Mouse (Mus musculus) brain, embryonic 14.5 days (tissue): Measurements from ENCODE around the gene 1700001C19Rik. TPM values are rescaled to one million over a fixed set of nuclear protein-coding genes. Genes with fewer than 3 reads are reported as not detected.
A peak's percentile ranks its signal among the peaks of the same experiment; 100 is the strongest.

Source experiments
- DNase-seq: peaks from one replicate; pipeline ENCODE4 v3.0.0-alpha.2; 2011; ENCODE audit warnings: low read depth
- CTCF ChIP-seq: fragments of 200-500 bp; IDR thresholded peaks from 2 replicates; pipeline ENCODE4 v1.5.1; 2012; ENCODE audit warnings: inconsistent platforms, mild to moderate bottlenecking, moderate library complexity, borderline replicate concordance; ENCODE audit not compliant: insufficient read depth, insufficient read length; ENCODE audit errors: extremely low read depth
- POLR2A ChIP-seq: fragments of 200-500 bp; IDR thresholded peaks from 2 replicates; pipeline ENCODE4 v1.6.1; 2012; ENCODE audit warnings: mild to moderate bottlenecking, inconsistent platforms, borderline replicate concordance; ENCODE audit not compliant: poor library complexity, insufficient read depth, insufficient read length, severe bottlenecking; ENCODE audit errors: extremely low read depth
- polyA plus RNA-seq: library from polyadenylated mRNA; depleted of rRNA; stranded (reverse); fragments of >200 nt; gene quantifications from 2 replicates; pipeline ENCODE4 v1.2.3, GENCODE M21; 2012

1700001C19Rik gene
- polyA plus RNA-seq, 1 experiment, result 0.41 TPM

- DNase-seq, result peak; percentile 78
Measured at GRCm38 (mm10) chr17:47470686-47471085, 33.5 kb upstream of the 1700001C19Rik start.

DNA sequence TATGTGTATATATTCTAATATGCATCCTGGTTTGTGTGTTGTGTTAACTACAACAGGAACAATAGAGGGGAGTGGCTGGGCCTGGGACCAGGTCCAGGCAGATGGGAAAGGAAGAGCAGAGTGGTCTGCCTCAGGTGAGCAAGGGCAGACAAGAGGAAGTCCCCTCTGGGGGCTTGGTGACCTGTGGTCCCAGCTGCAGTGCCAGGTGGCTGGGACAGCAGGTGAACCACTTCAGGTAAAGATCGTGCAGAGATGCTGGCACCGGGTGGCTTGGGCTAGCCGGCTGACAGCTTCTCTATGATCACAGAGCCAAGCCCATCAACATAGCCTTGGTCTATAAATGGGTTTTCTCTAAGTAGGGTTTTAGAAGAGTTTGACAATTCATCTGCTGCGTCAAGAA is 32.9 kb upstream of the 1700001C19Rik start:
- DNase-seq, result no peak
- TF ChIP-seq CTCF, result no peak
- TF ChIP-seq POLR2A, result no peak

More at GRCm38 (mm10) chr17:47470686-47471085, 33.5 kb upstream of the 1700001C19Rik start:
- no peak for TF ChIP-seq POLR2A
- TF ChIP-seq CTCF, result no peak

- TF ChIP-seq POLR2A, result no peak
- no peak for TF ChIP-seq CTCF
- DNase-seq, result no peak
Measured at GRCm38 (mm10) chr17:47469642-47470041, 32.5 kb upstream of the 1700001C19Rik start.

- TF ChIP-seq CTCF, result no peak
- TF ChIP-seq POLR2A, result no peak
- DNase-seq, result no peak
Measured at GRCm38 (mm10) chr17:47468466-47468865, 31.3 kb upstream of the 1700001C19Rik start.

DNA sequence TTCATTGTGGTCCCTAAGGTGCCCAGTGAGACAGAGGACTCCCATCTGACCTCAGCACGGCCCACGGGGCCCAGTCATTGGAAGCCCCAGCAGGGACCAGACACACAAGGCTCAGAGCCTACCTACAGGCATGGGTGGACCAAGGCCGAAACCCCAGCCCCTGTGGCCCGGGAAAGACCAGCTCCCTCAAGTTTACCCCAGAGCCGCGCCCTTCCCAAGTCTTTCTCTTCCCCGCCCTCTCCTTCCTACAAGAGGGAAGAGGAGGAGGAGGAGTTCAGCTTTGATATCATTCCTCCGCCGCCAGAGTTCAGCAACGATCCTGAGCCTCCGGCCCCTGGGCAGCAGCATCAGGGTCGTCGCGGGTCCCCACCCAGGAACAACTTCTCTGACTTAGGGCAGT is 30.9 kb upstream of the 1700001C19Rik start:
- TF ChIP-seq CTCF (no peak), POLR2A (no peak)

GRCm38 (mm10) chr17:47467659-47468058 is 30.5 kb upstream of the 1700001C19Rik start:
- no peak for DNase-seq
- TF ChIP-seq POLR2A, result no peak
- no peak for TF ChIP-seq CTCF

More for the DNA sequence above, 30.9 kb upstream of the 1700001C19Rik start:
- DNase-seq, result no peak

DNA sequence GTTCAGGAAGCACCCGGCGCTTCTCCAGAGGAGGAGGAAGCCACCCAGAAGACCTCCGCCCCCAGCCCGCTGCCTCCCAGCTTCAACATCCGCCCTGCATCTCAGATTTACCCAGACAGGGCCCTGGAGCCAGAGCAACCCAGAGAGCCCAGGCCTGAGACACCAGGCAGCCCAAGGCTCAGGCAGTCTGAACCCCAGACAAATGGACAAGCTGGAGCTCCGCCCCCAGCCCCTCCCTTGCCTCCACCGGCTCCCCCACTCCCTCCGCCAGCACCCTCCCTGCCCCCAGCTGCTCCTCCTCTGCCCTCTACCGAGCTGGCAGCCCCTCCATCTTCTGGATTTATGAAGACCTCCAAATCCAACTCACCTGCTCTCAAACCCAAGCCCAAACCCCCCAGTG is 29.1 kb upstream of the 1700001C19Rik start:
- no peak for DNase-seq
- no peak for TF ChIP-seq POLR2A
- no peak for TF ChIP-seq CTCF

DNA sequence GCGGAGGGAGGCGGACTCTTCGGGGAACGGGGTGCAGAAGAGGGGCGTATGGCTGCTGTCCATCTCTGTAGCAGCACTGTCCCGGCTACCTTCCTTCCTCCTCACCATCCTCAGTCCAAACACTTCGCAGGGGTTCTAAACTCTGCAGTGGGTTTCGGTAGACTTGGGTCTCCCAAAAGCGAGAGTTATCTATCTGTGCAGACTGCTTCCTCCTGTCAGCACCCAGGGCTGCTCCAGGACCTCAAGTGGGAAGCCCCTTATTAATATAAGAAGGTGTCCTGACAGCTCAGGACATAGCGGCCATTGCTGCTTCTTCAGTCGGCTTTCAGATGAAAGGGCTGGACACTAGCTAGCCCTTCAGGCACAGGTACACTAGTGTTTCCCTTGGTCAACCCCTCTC is 27.8 kb upstream of the 1700001C19Rik start:
- TF ChIP-seq POLR2A (no peak), CTCF (no peak)
- DNase-seq, result no peak

- no peak for DNase-seq
- TF ChIP-seq CTCF (no peak), POLR2A (no peak)
Measured at GRCm38 (mm10) chr17:47464248-47464965, 27.2 kb upstream of the 1700001C19Rik start.

DNA sequence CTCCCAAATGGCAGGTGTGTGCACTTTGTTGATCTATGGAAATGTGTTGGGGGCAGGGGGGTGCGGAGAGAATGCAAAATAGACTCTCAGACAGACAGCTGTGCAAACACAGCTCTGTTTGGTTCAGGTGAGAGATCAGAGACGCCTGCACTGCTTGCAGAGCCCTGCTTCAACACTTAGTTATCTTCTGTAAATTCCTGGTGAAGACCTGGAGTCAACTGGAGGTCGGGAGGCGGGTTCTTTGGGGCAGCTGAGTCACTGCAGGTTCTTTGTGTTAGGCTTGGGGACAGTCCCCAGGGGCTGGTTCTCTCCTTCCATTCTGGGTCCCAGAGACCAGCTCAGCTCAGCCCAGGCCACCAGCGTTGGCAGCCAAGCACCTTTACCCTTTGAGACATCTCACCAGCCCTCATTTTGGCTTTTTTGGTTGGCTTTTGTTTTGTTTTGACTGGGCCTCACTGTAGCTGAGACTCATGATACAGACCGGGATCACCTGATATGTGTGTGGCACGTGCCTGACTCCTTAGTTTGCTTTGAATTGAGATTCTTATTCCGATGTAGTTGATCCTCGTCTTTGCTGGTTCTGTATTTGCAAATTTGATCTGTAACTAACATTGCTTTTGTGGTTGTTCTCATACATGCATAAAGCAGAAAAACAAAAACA is 25.7 kb upstream of the 1700001C19Rik start:
- DNase-seq, result no peak
- TF ChIP-seq POLR2A, result no peak
- no peak for TF ChIP-seq CTCF

DNA sequence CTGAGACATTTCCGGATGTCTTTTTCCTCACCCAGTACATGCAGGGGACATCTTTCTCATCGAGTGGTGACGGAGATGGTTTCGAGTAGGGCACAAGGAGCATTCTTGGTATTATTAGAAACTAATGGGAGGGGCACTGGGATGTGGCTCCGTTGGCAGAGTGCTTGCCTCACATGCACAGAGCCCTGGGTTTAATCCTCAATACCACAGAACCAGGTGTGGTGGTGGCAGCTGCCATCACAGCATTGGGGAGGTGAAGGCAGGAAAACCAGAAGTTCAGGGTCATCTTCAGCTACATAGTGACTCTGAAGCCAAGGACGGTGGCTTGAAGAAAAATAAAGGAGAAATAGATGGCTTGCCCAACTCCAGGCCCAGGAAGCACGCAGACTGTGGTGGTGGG is 25.0 kb upstream of the 1700001C19Rik start:
- TF ChIP-seq CTCF (no peak), POLR2A (no peak)
- no peak for DNase-seq

DNA sequence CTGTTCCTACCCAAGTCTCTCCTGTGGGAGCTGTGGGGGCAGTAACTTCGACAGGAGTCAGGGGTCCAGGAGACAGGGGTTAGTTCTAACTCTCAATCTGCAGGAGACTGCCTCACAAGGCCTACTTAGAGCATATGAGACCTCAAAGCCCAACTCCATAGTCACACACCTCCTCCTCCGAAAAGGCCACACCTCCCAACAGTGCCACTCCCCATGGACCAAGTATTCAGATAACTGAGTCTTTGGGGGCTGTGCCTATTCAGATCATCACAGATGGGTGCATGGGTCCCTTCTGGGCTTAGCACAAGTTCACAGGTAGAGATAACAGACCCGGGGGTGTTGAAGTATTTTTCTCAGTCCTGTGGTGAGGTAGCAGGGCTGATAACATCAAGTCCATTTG is 24.5 kb upstream of the 1700001C19Rik start:
- TF ChIP-seq CTCF, result no peak
- no peak for DNase-seq
